Mouse (Mus musculus) MEL (cell line): ENCODE results near the gene Rock2. TPM values are rescaled to one million over a fixed set of nuclear protein-coding genes. Genes with fewer than 3 reads are reported as not detected.

Source experiments
- DNase-seq: peaks from one replicate; pipeline ENCODE4 v3.0.0; 2011; ENCODE audit warnings: low read depth, low spot score
- H3K27ac ChIP-seq: 2 replicates; pipeline ENCODE4 v1.5.1; 2012; ENCODE audit warnings: low read depth, mild to moderate bottlenecking, control low read depth, low read length, moderate library complexity; ENCODE audit not compliant: control insufficient read depth
- H3K27me3 ChIP-seq, 2 experiments: fragments of 150-350 bp in 1 of 2; sonication (generic) in 1 of 2; 2 replicates each; pipeline ENCODE4 v1.6.1; 2012; ENCODE audit warnings: low read length in 2 of 2, mild to moderate bottlenecking in 2 of 2, improper control_type of control experiment in 1 of 2, moderate library complexity in 1 of 2; ENCODE audit not compliant: insufficient read depth in 2 of 2, control insufficient read depth in 1 of 2
- H3K36me3 ChIP-seq, 2 experiments: 2 replicates each; pipeline ENCODE4 v1.6.1; 2012 to 2014; ENCODE audit warnings: low read length in 2 of 2, improper control_type of control experiment in 1 of 2, inconsistent platforms in 1 of 2, mild to moderate bottlenecking in 1 of 2; ENCODE audit not compliant: insufficient read depth in 2 of 2, control insufficient read depth in 1 of 2
- H3K4me1 ChIP-seq, 2 experiments: fragments of 150-350 bp in 1 of 2; sonication (generic) in 1 of 2; 2 replicates each; pipeline ENCODE4 v1.6.1; 2012; ENCODE audit warnings: low read length in 2 of 2, improper control_type of control experiment in 1 of 2, mild to moderate bottlenecking in 1 of 2; ENCODE audit not compliant: insufficient read depth in 2 of 2, control insufficient read depth in 1 of 2
- H3K4me3 ChIP-seq, 2 experiments: fragments of 150-350 bp in 1 of 2; sonication (generic) in 1 of 2; 2 replicates each; pipeline ENCODE4 v1.5.1; 2012; ENCODE audit warnings: low read depth in 2 of 2, low read length in 2 of 2, mild to moderate bottlenecking in 2 of 2, moderate library complexity in 2 of 2, control low read depth in 1 of 2, improper control_type of control experiment in 1 of 2; ENCODE audit not compliant: control insufficient read depth in 1 of 2, insufficient read depth in 1 of 2
- H3K79me2 ChIP-seq: 2 replicates; pipeline ENCODE4 v1.6.1; 2012; ENCODE audit warnings: mild to moderate bottlenecking, low read length, moderate library complexity; ENCODE audit not compliant: control insufficient read depth, poor library complexity, insufficient read depth
- H3K9ac ChIP-seq: 2 replicates; pipeline ENCODE4 v1.6.1; 2012; ENCODE audit warnings: low read depth, mild to moderate bottlenecking, control low read depth, low read length, moderate library complexity; ENCODE audit not compliant: control insufficient read depth, poor library complexity, severe bottlenecking
- H3K9me3 ChIP-seq: fragments of 150-350 bp; sonication (generic); replicated peaks from 2 replicates; pipeline ENCODE4 v1.6.1; 2012; ENCODE audit warnings: mild to moderate bottlenecking, low read length, improper control_type of control experiment, moderate library complexity; ENCODE audit not compliant: insufficient read depth
- CHD2 ChIP-seq: IDR thresholded peaks from 2 replicates; pipeline ENCODE4 v1.6.1; 2011; ENCODE audit warnings: low read length, improper control_type of control experiment
- ELF1 ChIP-seq: IDR thresholded peaks from 2 replicates; pipeline ENCODE4 v1.6.1; 2014; ENCODE audit warnings: low read depth, mild to moderate bottlenecking, inconsistent platforms, low read length, improper control_type of control experiment, moderate library complexity
- EP300 ChIP-seq, 2 experiments: IDR thresholded peaks; 2 replicates each; pipeline ENCODE4 v1.6.1; 2011; ENCODE audit warnings: improper control_type of control experiment in 2 of 2, low read length in 2 of 2, low read depth in 1 of 2, mild to moderate bottlenecking in 1 of 2
- ETS1 ChIP-seq: IDR thresholded peaks from 2 replicates; pipeline ENCODE4 v1.6.1; 2012; ENCODE audit warnings: low read depth, mild to moderate bottlenecking, inconsistent platforms, low read length, improper control_type of control experiment, moderate library complexity
- GABPA ChIP-seq: IDR thresholded peaks from 2 replicates; pipeline ENCODE4 v1.6.1; 2012; ENCODE audit warnings: low read depth, mild to moderate bottlenecking, inconsistent platforms, low read length, improper control_type of control experiment, moderate library complexity
- KAT2A ChIP-seq: conservative IDR thresholded peaks from 2 replicates; pipeline ENCODE4 v1.6.1; 2012; ENCODE audit warnings: low read depth, low read length, improper control_type of control experiment, inconsistent platforms
- MAFK ChIP-seq: IDR thresholded peaks from 2 replicates; pipeline ENCODE4 v1.6.1; 2011; ENCODE audit warnings: low read depth, mild to moderate bottlenecking, low read length, improper control_type of control experiment, borderline replicate concordance
- MAX ChIP-seq: IDR thresholded peaks from 2 replicates; pipeline ENCODE4 v1.6.1; 2011; ENCODE audit warnings: low read length, improper control_type of control experiment
- MEF2A ChIP-seq: IDR thresholded peaks from 2 replicates; pipeline ENCODE4 v1.6.1; 2014; ENCODE audit warnings: low read depth, mild to moderate bottlenecking, inconsistent platforms, low read length, improper control_type of control experiment; ENCODE audit not compliant: poor library complexity, insufficient replicate concordance, severe bottlenecking; ENCODE audit errors: extremely low read depth
- MXI1 ChIP-seq: IDR thresholded peaks from 2 replicates; pipeline ENCODE4 v1.6.1; 2011; ENCODE audit warnings: mild to moderate bottlenecking, low read depth, low read length, improper control_type of control experiment
- MYC ChIP-seq: IDR thresholded peaks from 2 replicates; pipeline ENCODE4 v1.6.1; 2011; ENCODE audit warnings: low read depth, mild to moderate bottlenecking, low read length, improper control_type of control experiment, moderate library complexity
- NELFE ChIP-seq: IDR thresholded peaks from 2 replicates; pipeline ENCODE4 v1.6.1; 2011; ENCODE audit warnings: low read depth, low read length, improper control_type of control experiment
- NRF1 ChIP-seq: IDR thresholded peaks from 2 replicates; pipeline ENCODE4 v1.6.1; 2014; ENCODE audit warnings: low read depth, mild to moderate bottlenecking, inconsistent platforms, low read length, improper control_type of control experiment, moderate library complexity; ENCODE audit not compliant: poor library complexity, insufficient read depth, severe bottlenecking
- POLR2AphosphoS2 ChIP-seq: IDR thresholded peaks from 2 replicates; pipeline ENCODE4 v1.6.1; 2011; ENCODE audit warnings: low read length, improper control_type of control experiment
- RAD21 ChIP-seq: IDR thresholded peaks from 2 replicates; pipeline ENCODE4 v1.6.1; 2011; ENCODE audit warnings: mild to moderate bottlenecking, low read depth, low read length, improper control_type of control experiment
- RCOR1 ChIP-seq: IDR thresholded peaks from 2 replicates; pipeline ENCODE4 v1.6.1; 2012; ENCODE audit warnings: low read depth, mild to moderate bottlenecking, inconsistent platforms, low read length, improper control_type of control experiment
- SIN3A ChIP-seq: IDR thresholded peaks from 2 replicates; pipeline ENCODE4 v1.6.1; 2012; ENCODE audit warnings: low read length, improper control_type of control experiment, inconsistent platforms
- TAL1 ChIP-seq: IDR thresholded peaks from 2 replicates; pipeline ENCODE4 v1.6.1; 2012; ENCODE audit warnings: mild to moderate bottlenecking, inconsistent platforms, low read length, moderate library complexity, mixed read lengths
- UBTF ChIP-seq: IDR thresholded peaks from 2 replicates; pipeline ENCODE4 v1.6.1; 2012; ENCODE audit warnings: low read depth, mild to moderate bottlenecking, inconsistent platforms, low read length, improper control_type of control experiment, moderate library complexity, borderline replicate concordance; ENCODE audit not compliant: insufficient read depth
- USF1 ChIP-seq: IDR thresholded peaks from 2 replicates; pipeline ENCODE4 v1.6.1; 2014; ENCODE audit warnings: low read depth, mild to moderate bottlenecking, inconsistent platforms, low read length, improper control_type of control experiment, moderate library complexity
- USF2 ChIP-seq, 2 experiments: IDR thresholded peaks; 2 replicates each; pipeline ENCODE4 v1.6.1; 2011 to 2012; ENCODE audit warnings: improper control_type of control experiment in 2 of 2, low read length in 2 of 2, borderline replicate concordance in 1 of 2, inconsistent platforms in 1 of 2, low read depth in 1 of 2, mild to moderate bottlenecking in 1 of 2; ENCODE audit not compliant: insufficient read depth in 1 of 2
- ZC3H11A ChIP-seq: IDR thresholded peaks from 2 replicates; pipeline ENCODE4 v1.6.1; 2012; ENCODE audit warnings: low read depth, mild to moderate bottlenecking, inconsistent platforms, low read length, improper control_type of control experiment
- polyA plus RNA-seq, 2 experiments: library from polyadenylated mRNA; stranded (reverse) in 1 of 2; unstranded in 1 of 2; fragments of >175 nt in 1 of 2; fragments of >200 nt in 1 of 2; gene quantifications; 2 replicates each; pipeline versions ENCODE4 v1.2.1 to v1.2.4; 2012; ENCODE audit warnings: low replicate concordance in 2 of 2, low read depth in 1 of 2; ENCODE audit not compliant: insufficient read length in 2 of 2, insufficient read depth in 1 of 2, missing spikeins in 1 of 2
- total RNA-seq: library from RNA; depleted of rRNA; stranded (reverse); fragments of 300-350 nt; gene quantifications from 2 replicates; pipeline ENCODE4 v1.2.3, GENCODE M21; 2012

The Rock2 gene
- total and polyA plus RNA-seq, 3 experiments = 10.9 to 46.4 (median 14.4) TPM

DNA sequence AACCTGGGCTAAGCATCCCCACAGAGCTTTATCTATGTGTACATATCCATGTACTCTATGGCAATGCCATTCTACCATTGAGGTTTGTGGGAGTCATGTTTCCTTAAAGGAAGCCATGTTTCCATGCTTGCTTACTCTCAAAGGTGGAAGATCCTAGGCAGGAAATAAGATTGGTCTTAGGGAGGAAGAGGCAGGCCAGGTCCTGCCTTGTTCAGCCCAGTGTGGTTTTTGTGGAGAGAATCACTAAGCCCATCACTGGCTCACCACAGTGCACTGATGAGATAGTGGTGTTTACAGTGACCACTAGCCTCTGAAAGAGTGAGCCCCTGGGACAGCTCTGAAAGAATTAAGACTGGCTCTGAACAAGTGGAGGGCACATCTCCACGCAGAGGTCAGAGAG is 15.3 kb upstream of the Rock2 start:
- no peak overlapping the region for H3K4me3 ChIP-seq
- no peaks in the 10 kb centered on the region for H3K4me1 ChIP-seq
- no peak overlapping the region for H3K9ac ChIP-seq
- no peak overlapping the region for H3K27ac ChIP-seq
- no peaks in the 10 kb centered on the region for H3K79me2 ChIP-seq
- H3K27me3 ChIP-seq = peaks cover 0 to 1% of the 10 kb centered on the region in 2 experiments; a peak in 2 of 4 replicates
- no peak for DNase-seq
- no peaks in the 10 kb centered on the region for H3K9me3 ChIP-seq
- TF ChIP-seq TAL1 (no peak), USF2 (IDR thresholded peaks at IDR 0.05; ENCODE audit: borderline replicate concordance in 1 of 2, insufficient read depth in 1 of 2, low read depth in 1 of 2, low read length in 2 of 2) (no peak), MAX (no peak), RAD21 (no peak), USF1 (no peak), MYC (no peak), GABPA (no peak), POLR2AphosphoS2 (no peak), NELFE (no peak), EP300 (IDR thresholded peaks at IDR 0.05; ENCODE audit: low read depth in 1 of 2, low read length in 2 of 2) (no peak)
- no peaks in the 10 kb centered on the region for H3K36me3 ChIP-seq

DNA sequence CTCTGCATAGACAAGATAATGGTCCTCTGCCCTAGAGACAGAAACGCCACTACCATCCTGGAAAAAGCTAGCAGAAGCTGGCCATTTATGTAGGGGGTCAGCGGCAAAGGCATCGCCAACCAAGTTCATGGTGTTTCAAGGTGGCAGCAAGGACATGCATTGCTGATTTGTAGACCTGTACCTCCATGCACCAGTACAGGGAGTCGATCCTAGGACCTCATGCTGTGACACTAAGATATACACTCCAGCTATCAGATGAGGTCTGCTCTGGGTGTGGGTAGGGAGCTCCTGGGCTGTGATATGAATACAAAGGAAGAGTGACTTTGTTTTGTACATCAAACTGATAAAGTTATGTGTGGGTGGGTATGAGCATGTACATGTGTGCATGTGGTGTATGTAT is 14.6 kb upstream of the Rock2 start:
- Histone ChIP-seq H3K27me3 (peaks cover 0 to 1% of the 10 kb centered on the region in 2 experiments; a peak in 2 of 4 replicates), H3K27ac (no peak overlapping the region), H3K36me3 (no peaks in the 10 kb centered on the region), H3K4me3 (no peak overlapping the region), H3K79me2 (no peaks in the 10 kb centered on the region), H3K9me3 (no peaks in the 10 kb centered on the region), H3K9ac (no peak overlapping the region), H3K4me1 (no peaks in the 10 kb centered on the region)
- no peak for DNase-seq
- TF ChIP-seq UBTF (no peak), CHD2 (no peak), KAT2A (no peak), POLR2AphosphoS2 (no peak), NELFE (no peak), RCOR1 (no peak), SIN3A (no peak), MXI1 (no peak), ZC3H11A (no peak), NRF1 (no peak), MAFK (no peak), MEF2A (no peak), ELF1 (no peak), ETS1 (no peak)
